Comparison of ENCODE assay signal across 16 mouse cellular contexts in the genomic region with DNA sequence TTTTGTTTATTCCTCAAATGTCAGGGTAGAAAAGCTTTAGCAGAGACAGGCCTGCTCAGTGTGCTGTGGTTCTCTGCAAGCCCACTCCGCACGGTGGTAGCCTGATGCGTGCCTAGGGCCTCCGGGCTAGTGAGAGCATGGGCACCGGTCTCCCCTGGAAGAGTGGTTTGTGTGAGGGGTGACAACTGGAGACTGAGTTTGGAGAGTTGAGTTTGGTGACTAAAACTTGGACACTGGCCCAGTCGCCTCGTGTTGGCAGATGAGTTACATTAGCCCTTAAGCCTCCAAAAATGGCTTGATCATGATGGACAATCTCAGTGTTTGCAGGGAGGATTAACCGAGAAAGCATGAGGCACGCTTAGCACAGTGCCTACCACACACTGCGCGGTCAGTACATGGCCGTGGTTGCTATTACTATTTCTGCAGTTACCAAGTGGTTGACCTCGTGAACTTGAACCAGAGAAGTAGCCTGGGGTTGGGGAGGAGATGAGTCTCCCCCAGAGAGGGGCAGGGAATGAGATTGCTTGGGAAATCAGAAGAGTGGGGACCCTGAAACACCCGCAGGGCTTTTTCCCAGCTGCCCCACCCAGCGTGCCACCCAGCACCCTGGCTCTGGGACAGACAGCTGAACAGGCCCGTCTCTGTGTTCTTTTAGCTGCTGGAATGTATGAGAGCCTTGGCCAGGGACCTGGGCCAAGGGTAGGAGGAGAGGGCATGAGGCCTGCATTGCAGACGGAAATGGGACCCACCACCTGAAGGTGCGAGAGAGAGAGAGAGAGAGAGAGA. TPM values are rescaled to one million over a fixed set of nuclear protein-coding genes. Genes with fewer than 3 reads are reported as not detected.
DNase-seq lines count a peak whose midpoint lies in the region; ATAC-seq lines count a peak whose summit lies in the region.
"Had no signal": no experiment of that assay in that cellular context is flagged by ENCODE, and none has a peak within 500 bp of the region (broad histone marks: within the 10 kb centered on the region; RNA-seq: fewer than 3 reads in every experiment).

No protein-coding gene starts in this region.

- no peak overlapping the region for H3K4me3 ChIP-seq in heart, embryonic 12.5 days
- no peak overlapping the region for H3K4me3 ChIP-seq in midbrain, embryonic 13.5 days (replicated peaks)
- no peak overlapping the region for H3K4me3 ChIP-seq in midbrain, embryonic 14.5 days (replicated peaks; ENCODE audit: low read depth, low read length)
- no peak overlapping the region for H3K4me3 ChIP-seq in lung, embryonic 15.5 days
- no peak overlapping the region for H3K4me3 ChIP-seq in stomach, embryonic 16.5 days (replicated peaks; ENCODE audit: low read length)
- H3K4me3 ChIP-seq: embryonic facial prominence, embryonic 13.5 days had no signal

- H3K27ac ChIP-seq in heart, embryonic 12.5 days (ENCODE audit: poor library complexity, severe bottlenecking) = peak overlapping the region; percentile 29; the same call in 1 of the 2 replicates
- H3K27ac ChIP-seq in midbrain, embryonic 13.5 days = no peak overlapping the region
- H3K27ac ChIP-seq in midbrain, embryonic 14.5 days (replicated peaks; ENCODE audit: low read depth, low read length) = no peak overlapping the region
- peak overlapping the region; percentile 79 for H3K27ac ChIP-seq in lung, embryonic 15.5 days
- peak overlapping the region; percentile 30; the same call in 1 of the 2 replicates for H3K27ac ChIP-seq in stomach, embryonic 16.5 days (ENCODE audit: low read length)
- H3K27ac ChIP-seq: embryonic facial prominence, embryonic 13.5 days had no signal

- H3K36me3 ChIP-seq in heart, embryonic 12.5 days = peaks cover 9% of the 10 kb centered on the region
- H3K36me3 ChIP-seq in midbrain, embryonic 13.5 days = peaks cover 91% of the 10 kb centered on the region
- peaks cover 58% of the 10 kb centered on the region for H3K36me3 ChIP-seq in midbrain, embryonic 14.5 days (ENCODE audit: control insufficient read depth, insufficient read depth, low read length)
- H3K36me3 ChIP-seq in lung, embryonic 15.5 days = peaks cover 18% of the 10 kb centered on the region; the same call in 1 of the 2 replicates
- H3K36me3 ChIP-seq in stomach, embryonic 16.5 days (ENCODE audit: control insufficient read depth, insufficient read depth, low read length) = no peaks in the 10 kb centered on the region

- H3K4me2 ChIP-seq in heart, embryonic 12.5 days = no peak overlapping the region
- H3K4me2 ChIP-seq in midbrain, embryonic 13.5 days (replicated peaks) = no peak overlapping the region
- H3K4me2 ChIP-seq in midbrain, embryonic 14.5 days (ENCODE audit: low read length) = no peak overlapping the region
- peak overlapping the region; percentile 23; the same call in 1 of the 2 replicates for H3K4me2 ChIP-seq in lung, embryonic 15.5 days
- H3K4me2 ChIP-seq in stomach, embryonic 16.5 days (ENCODE audit: low read depth, low read length) = 0 out of 2 replicates have a peak overlapping the region, but pooled peaks have one; percentile 13
- H3K4me2 ChIP-seq: embryonic facial prominence, embryonic 13.5 days; liver, embryonic 11.5 days had no signal

- H3K4me1 ChIP-seq in heart, embryonic 12.5 days (replicated peaks) = peaks cover 50% of the 10 kb centered on the region
- no peaks in the 10 kb centered on the region for H3K4me1 ChIP-seq in midbrain, embryonic 13.5 days (replicated peaks)
- H3K4me1 ChIP-seq in midbrain, embryonic 14.5 days (ENCODE audit: control insufficient read depth, insufficient read depth, low read length) = no peaks in the 10 kb centered on the region
- H3K4me1 ChIP-seq in lung, embryonic 15.5 days = peaks cover 41% of the 10 kb centered on the region
- peaks cover 15% of the 10 kb centered on the region for H3K4me1 ChIP-seq in stomach, embryonic 16.5 days (ENCODE audit: control insufficient read depth, insufficient read depth, low read length)
- H3K4me1 ChIP-seq: embryonic facial prominence, embryonic 13.5 days had no signal

- no peaks in the 10 kb centered on the region for H3K9me3 ChIP-seq in heart, embryonic 12.5 days (replicated peaks)
- H3K9me3 ChIP-seq in midbrain, embryonic 13.5 days = no peaks in the 10 kb centered on the region
- no peaks in the 10 kb centered on the region for H3K9me3 ChIP-seq in midbrain, embryonic 14.5 days (ENCODE audit: control insufficient read depth, low read length)
- no peaks in the 10 kb centered on the region for H3K9me3 ChIP-seq in lung, embryonic 15.5 days
- no peaks in the 10 kb centered on the region for H3K9me3 ChIP-seq in stomach, embryonic 16.5 days (replicated peaks; ENCODE audit: control insufficient read depth, low read length)
- H3K9me3 ChIP-seq: embryonic facial prominence, embryonic 13.5 days had no signal

- no peak overlapping the region for H3K9ac ChIP-seq in heart, embryonic 12.5 days
- H3K9ac ChIP-seq in midbrain, embryonic 13.5 days (replicated peaks) = no peak overlapping the region
- H3K9ac ChIP-seq in midbrain, embryonic 14.5 days (replicated peaks; ENCODE audit: low read length) = no peak overlapping the region
- H3K9ac ChIP-seq in lung, embryonic 15.5 days = no peak overlapping the region
- peak overlapping the region; percentile 13; the same call in 1 of the 2 replicates for H3K9ac ChIP-seq in stomach, embryonic 16.5 days (ENCODE audit: low read length)
- H3K9ac ChIP-seq: embryonic facial prominence, embryonic 13.5 days had no signal

- no peak for DNase-seq in heart, postnatal 25 days (ENCODE audit: low spot score)
- DNase-seq in midbrain, embryonic 14.5 days = no peak
- no peak for DNase-seq in left cerebral cortex, postnatal 4 days
- DNase-seq in thymus, postnatal 36 days = no peak
- DNase-seq: adrenal gland, adult 2 months; cerebellum, postnatal 36 days; kidney, adult 11 months had no signal

- no peaks in the 10 kb centered on the region for H3K27me3 ChIP-seq in heart, embryonic 12.5 days (replicated peaks)
- no peaks in the 10 kb centered on the region for H3K27me3 ChIP-seq in midbrain, embryonic 13.5 days
- H3K27me3 ChIP-seq in midbrain, embryonic 14.5 days (ENCODE audit: control insufficient read depth, insufficient read depth, low read length) = no peaks in the 10 kb centered on the region
- no peaks in the 10 kb centered on the region for H3K27me3 ChIP-seq in lung, embryonic 15.5 days
- H3K27me3 ChIP-seq in stomach, embryonic 16.5 days (ENCODE audit: control insufficient read depth, insufficient read depth, low read length) = no peaks in the 10 kb centered on the region
- H3K27me3 ChIP-seq: embryonic facial prominence, embryonic 13.5 days; Patski had no signal

- intact Hi-C loops in heart, postnatal 25 days (cut with DNase I) = loop anchor here (2.0 kb wide), 1 partner anchor 18 kb away; no protein-coding TSS in a partner anchor
- intact Hi-C loops in left cerebral cortex, postnatal 4 days (cut with DNase I) = no loop called here

- 0 out of 2 replicates have a peak, but pooled peaks have one; percentile 13 for ATAC-seq in heart, embryonic 12.5 days (ENCODE audit: insufficient number of reproducible peaks, low FRiP score)
- ATAC-seq in midbrain, embryonic 13.5 days = 0 out of 2 replicates have a peak, but pooled peaks have one; percentile 24
- no peak for ATAC-seq in midbrain, embryonic 14.5 days (ENCODE audit: low FRiP score, low TSS enrichment)
- peak; percentile 77; the same call in 1 of the 2 replicates for ATAC-seq in lung, embryonic 15.5 days (ENCODE audit: borderline replicate concordance, extremely low read depth, low FRiP score, low TSS enrichment)
- ATAC-seq in stomach, embryonic 16.5 days (ENCODE audit: insufficient read depth, low FRiP score) = peak; percentile 59; the same call in 1 of the 2 replicates
- ATAC-seq: CD4-positive, CD25-positive, alpha-beta regulatory T cell, adult 4 months; Patski had no signal

- 53% methylated on average over 17 of the region's 18 CpGs for WGBS in heart, embryonic 12.5 days
- 88% methylated on average over 18 of the region's 18 CpGs for WGBS in midbrain, embryonic 13.5 days
- WGBS in midbrain, embryonic 14.5 days = 84% methylated on average over 18 of the region's 18 CpGs
- 41% methylated on average over 18 of the region's 18 CpGs for WGBS in lung, embryonic 15.5 days
- 54% methylated on average over 18 of the region's 18 CpGs for WGBS in stomach, embryonic 16.5 days

RNA-seq across cellular contexts. Expression of a gene that starts 20.0 kb away (rescaled TPM):
- polyA plus RNA-seq in heart, embryonic 12.5 days (2016; fragmentation: Nextera tagmentation; extraction: Ambion mirVana) = 7.9 and 8.0 TPM in 2 replicates
- total RNA-seq in heart, postnatal 25 days (2021) = 10 to 100 TPM; 17.9 to 20.9 TPM
- 13.4 and 17.8 TPM in 2 replicates for polyA plus RNA-seq in midbrain, embryonic 13.5 days (2015; fragmentation: Nextera tagmentation; extraction: Ambion mirVana)
- polyA plus RNA-seq in midbrain, embryonic 14.5 days (2014; fragmentation: Nextera tagmentation; extraction: Ambion mirVana) = 8.1 and 10.7 TPM in 2 replicates
- 20.9 and 21.5 TPM in 2 replicates for polyA plus RNA-seq in lung, embryonic 15.5 days (2015; fragmentation: Nextera tagmentation; extraction: Ambion mirVana)
- polyA plus RNA-seq in stomach, embryonic 16.5 days (2015; fragmentation: Nextera tagmentation; extraction: Ambion mirVana) = 15.2 and 17.3 TPM in 2 replicates
- total RNA-seq in left cerebral cortex, postnatal 4 days (2021) = 10 to 100 TPM in 1 of 2 experiments, 1 to 10 TPM in 1; 7.3 to 10.8 TPM
- total RNA-seq: megakaryocyte, adult 5-6 weeks had no signal

Comparison
In these comparisons a context has a peak if more than half of its experiments do, and no peak if none do; other contexts are left out.
1. H3K27ac ChIP-seq: peak in heart, embryonic 12.5 days (single experiment), lung, embryonic 15.5 days (single experiment) and stomach, embryonic 16.5 days (single experiment); none in midbrain, embryonic 13.5 days (single experiment) and midbrain, embryonic 14.5 days (single experiment).
2. H3K4me2 ChIP-seq: peak in lung, embryonic 15.5 days (single experiment) and stomach, embryonic 16.5 days (single experiment); none in heart, embryonic 12.5 days (single experiment), midbrain, embryonic 13.5 days (single experiment) and midbrain, embryonic 14.5 days (single experiment).